Mouse (Mus musculus) embryonic fibroblast, embryonic 13.5 days (primary cell): Measurements from ENCODE around the gene Plpp7. TPM values are rescaled to one million over a fixed set of nuclear protein-coding genes. Genes with fewer than 3 reads are reported as not detected.

Experiments
- H3K27ac ChIP-seq: 2 replicates; pipeline ENCODE4 v1.5.1; 2012; ENCODE audit warnings: low read length, control low read depth, inconsistent platforms; ENCODE audit not compliant: insufficient read depth
- H3K4me1 ChIP-seq: 2 replicates; pipeline ENCODE4 v1.6.1; 2011; ENCODE audit warnings: low read length; ENCODE audit not compliant: control insufficient read depth, insufficient read depth
- H3K4me3 ChIP-seq: 2 replicates; pipeline ENCODE4 v1.5.1; 2011; ENCODE audit warnings: mild to moderate bottlenecking, control low read depth, low read length; ENCODE audit not compliant: insufficient read depth
- CTCF ChIP-seq: IDR thresholded peaks from 2 replicates; pipeline ENCODE4 v1.5.1; 2011; ENCODE audit warnings: mild to moderate bottlenecking, control low read depth, low read length, moderate library complexity, borderline replicate concordance; ENCODE audit not compliant: insufficient read depth
- POLR2A ChIP-seq: IDR thresholded peaks from 2 replicates; pipeline ENCODE4 v1.6.1; 2011; ENCODE audit warnings: low read depth, mild to moderate bottlenecking, control low read depth, low read length, moderate library complexity
- polyA plus RNA-seq: library from polyadenylated mRNA; stranded (reverse); fragments of >200 nt; gene quantifications from 2 replicates; pipeline ENCODE4 v1.2.4, GENCODE M21; 2011; ENCODE audit warnings: low read depth; ENCODE audit not compliant: missing spikeins, insufficient read length

Gene Plpp7
- polyA plus RNA-seq, 1 experiment: 1.1 TPM

DNA sequence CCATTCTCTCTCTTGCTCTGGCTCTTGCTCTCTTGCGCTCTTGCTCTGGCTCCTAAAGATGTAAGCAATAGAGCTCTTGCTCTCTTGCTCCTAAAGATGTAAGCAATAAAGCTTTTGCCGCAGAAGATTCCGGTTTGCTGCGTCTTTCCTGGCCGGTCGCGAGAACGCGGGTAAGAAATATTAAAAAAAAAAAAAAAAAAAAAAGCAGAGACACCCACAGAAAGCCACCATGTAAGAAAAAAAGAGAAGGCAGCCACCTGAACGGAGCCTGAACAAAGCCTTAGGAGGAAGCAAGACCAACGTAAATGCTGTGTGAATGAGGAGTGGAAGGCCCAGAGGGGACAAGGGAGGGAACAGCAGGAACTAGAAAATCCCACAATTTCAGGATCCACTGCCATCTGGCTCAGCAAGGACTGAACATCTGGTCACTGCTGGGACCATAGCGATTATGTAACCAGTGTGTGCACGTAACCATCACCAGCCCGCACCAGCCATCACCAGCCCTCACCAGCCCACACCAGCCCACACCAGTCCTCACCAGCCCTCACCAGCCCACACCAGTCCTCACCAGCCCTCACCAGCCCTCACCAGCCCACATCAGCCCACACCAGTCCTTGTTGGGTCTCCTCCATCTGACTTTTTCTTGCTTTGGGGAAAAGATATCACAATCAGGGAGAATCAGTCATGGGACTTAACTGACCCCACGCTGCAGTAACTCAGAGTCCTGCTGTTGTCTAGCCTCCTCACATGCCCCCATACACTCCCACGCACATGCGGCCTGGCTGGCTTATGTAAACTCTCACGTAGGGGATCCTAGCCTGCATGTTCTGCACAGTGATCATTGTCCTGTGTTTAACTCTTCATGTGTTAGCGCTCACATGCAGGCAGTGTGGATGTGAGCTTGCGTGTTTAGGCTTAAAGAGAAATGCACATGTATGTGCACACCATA, 24.7 kb downstream of the Plpp7 start:
- TF ChIP-seq POLR2A: no peak
- no peak for TF ChIP-seq CTCF
- no peak overlapping the region for H3K27ac ChIP-seq
- H3K4me3 ChIP-seq: no peak overlapping the region
- no peaks in the 10 kb centered on the region for H3K4me1 ChIP-seq

DNA sequence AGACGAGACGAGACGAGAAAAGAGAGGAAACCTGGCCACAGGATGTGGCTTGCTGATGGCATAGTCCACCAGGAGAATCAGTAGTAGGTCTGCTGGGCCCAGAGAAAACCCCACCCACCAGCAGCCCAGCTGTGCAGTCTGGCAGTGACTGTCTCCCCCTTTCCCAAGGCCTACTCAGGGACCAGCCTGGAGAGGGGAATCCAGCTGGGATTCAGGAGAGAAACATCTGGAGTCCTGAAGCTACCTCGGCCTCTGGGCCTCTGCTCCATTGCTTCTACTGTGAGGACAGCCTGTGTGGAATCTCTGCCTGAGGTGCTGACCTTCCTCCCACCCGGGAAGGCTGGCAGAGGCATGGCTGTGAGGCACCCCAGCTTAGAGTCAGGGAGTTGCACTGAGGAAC, 25.8 kb downstream of the Plpp7 start:
- Histone ChIP-seq H3K4me3 (no peak overlapping the region), H3K4me1 (no peaks in the 10 kb centered on the region), H3K27ac (no peak overlapping the region)
- TF ChIP-seq POLR2A (no peak), CTCF (no peak)

DNA sequence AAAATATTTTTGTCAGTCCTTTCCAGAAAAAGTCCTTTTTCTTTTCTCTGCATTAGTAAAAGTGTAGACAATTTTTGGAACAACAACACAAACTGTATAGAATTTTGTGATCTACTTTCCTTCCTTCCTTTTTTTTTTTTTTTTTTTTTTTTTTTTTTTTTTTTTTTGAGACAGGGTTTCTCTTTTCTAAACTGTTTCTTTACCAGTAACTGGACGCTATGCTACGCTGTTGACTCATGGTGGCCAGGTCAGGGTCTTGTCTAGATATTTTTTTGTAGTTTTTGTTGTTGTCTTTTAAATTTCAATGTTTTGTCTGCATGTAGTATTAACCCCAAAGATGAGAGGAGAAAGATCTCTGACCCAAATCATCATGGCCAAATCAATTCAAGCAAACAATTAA, 26.5 kb downstream of the Plpp7 start:
- TF ChIP-seq CTCF: no peak
- TF ChIP-seq POLR2A: no peak
- H3K27ac ChIP-seq: no peak overlapping the region

DNA sequence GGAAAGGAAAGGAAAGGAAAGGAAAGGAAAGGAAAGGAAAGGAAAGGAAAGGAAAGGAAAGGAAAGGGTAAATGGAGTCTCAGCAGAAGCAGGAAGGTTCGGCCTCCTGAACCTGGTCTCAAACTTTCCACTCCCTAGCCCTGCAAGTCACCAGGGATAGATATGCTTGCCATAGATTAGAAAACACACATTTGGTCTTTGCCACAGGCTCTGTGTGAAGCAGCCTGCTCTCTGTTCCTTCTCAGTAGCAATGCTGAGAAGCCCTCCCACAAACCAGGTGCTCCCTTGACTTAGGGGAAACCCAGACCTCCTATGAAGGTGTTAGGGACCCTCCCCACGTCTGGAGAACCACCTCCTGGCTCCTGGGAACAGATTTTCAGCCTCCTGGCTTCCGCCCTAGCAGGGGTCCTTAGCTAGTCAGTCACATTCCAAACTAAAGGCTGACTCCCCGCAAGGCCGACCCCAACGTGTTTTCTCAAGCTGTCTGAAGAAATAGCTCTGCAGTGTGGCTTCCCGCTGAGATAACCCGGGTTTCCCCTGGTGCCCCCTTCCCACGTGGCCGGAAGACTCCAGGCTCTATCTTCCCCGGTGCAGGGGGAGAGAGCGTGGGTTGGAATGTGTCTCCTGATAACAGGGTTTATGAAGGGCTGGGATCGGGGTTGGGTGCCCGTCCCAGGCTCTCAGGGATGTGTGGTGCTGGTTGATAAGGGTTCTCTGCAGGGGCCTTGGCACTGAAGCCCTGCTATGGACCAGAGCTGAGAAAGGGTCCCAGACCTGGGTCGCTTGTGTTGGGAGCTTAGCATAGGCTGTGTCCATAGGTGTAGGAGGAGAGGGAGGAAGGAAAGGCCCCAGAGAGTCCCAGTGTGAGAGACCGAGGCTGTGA, 32.6 kb downstream of the Plpp7 start:
- Histone ChIP-seq H3K27ac (no peak overlapping the region), H3K4me1 (0 out of 2 replicates have a peak, but pooled peaks cover 2% of the 10 kb centered on the region)

More for the DNA sequence above, 26.5 kb downstream of the Plpp7 start:
- Histone ChIP-seq H3K4me1 (no peaks in the 10 kb centered on the region), H3K4me3 (no peak overlapping the region)

DNA sequence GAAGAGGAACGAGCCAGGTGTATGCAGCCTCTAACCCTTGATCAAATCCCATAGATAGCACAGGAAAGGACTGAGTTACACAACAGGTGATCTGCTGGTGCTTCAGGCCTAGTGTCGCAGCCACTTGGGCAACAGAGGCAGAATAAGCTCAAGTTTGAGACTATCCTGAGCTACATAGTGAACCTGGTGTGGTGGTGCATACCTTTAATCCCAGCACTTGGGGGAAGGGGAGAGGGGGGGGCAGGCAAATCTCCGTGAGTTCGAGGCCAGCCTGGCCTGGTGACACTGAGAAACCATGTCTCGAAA, 33.2 kb downstream of the Plpp7 start:
- 0 out of 2 replicates have a peak, but pooled peaks cover 2% of the 10 kb centered on the region for H3K4me1 ChIP-seq
- H3K4me3 ChIP-seq: no peak overlapping the region
- H3K27ac ChIP-seq: no peak overlapping the region
- no peak for TF ChIP-seq POLR2A
- no peak for TF ChIP-seq CTCF

More for the DNA sequence above, 32.6 kb downstream of the Plpp7 start:
- no peak overlapping the region for H3K4me3 ChIP-seq
- TF ChIP-seq CTCF (no peak), POLR2A (no peak)

DNA sequence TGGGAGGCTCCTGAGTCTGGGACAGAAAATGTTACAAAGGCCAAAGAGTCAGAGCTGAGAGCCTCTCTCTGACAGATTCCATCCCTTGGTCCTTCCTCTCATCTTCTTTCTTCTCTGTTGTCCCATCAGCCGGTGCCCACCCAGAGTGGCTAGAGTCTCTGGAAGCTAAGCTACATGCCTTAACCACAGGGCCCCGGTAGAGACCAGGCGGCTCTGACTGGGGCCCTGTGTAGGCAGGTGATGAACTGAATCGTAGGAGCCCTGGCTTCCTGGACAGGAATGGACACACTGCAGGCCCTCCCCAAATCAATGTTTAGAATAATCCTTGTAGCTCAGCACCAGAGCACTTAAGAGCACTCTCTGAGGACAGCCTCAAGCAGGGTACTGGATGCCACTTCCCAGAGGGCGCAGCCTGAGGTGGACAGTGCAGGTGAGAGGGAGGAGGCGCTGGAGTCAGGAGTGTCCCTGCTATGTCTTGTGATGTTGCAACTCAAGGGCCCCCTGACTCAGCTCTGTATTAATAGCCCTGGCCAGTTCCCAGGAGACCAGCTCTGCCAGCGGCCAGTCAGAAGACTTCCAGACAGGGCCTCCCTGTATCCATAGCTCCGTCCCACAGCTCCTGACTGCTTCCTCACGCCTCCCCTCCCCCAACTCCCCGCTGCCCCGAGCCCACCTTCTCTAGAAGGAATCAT, 34.2 kb downstream of the Plpp7 start:
- Histone ChIP-seq H3K27ac (no peak overlapping the region), H3K4me3 (no peak overlapping the region), H3K4me1 (0 out of 2 replicates have a peak, but pooled peaks cover 2% of the 10 kb centered on the region)
- TF ChIP-seq CTCF (no peak), POLR2A (no peak)

DNA sequence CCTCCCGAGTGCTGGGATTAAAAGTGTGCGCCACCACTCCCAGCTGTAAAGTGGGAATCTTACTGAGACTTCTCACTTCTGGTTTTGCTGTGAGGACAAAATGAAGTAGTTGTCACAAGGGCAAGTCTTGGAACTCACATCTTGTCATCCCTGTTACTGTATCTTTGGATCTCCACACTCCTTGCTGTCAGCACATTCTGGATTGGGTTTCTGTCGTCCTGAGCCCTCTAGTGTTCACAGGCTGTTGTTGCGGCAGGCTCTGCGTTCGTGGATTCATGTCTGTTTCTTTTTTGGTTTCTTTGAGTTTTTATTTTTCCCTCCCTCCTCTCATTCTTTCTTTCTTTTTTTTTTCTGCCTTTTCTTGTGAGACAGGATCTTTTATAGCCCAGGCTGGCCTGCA, 35.1 kb downstream of the Plpp7 start:
- TF ChIP-seq POLR2A (no peak), CTCF (peak; percentile 78; the same call in 1 of the 2 replicates)
- no peak overlapping the region for H3K4me3 ChIP-seq
- no peak overlapping the region for H3K27ac ChIP-seq

DNA sequence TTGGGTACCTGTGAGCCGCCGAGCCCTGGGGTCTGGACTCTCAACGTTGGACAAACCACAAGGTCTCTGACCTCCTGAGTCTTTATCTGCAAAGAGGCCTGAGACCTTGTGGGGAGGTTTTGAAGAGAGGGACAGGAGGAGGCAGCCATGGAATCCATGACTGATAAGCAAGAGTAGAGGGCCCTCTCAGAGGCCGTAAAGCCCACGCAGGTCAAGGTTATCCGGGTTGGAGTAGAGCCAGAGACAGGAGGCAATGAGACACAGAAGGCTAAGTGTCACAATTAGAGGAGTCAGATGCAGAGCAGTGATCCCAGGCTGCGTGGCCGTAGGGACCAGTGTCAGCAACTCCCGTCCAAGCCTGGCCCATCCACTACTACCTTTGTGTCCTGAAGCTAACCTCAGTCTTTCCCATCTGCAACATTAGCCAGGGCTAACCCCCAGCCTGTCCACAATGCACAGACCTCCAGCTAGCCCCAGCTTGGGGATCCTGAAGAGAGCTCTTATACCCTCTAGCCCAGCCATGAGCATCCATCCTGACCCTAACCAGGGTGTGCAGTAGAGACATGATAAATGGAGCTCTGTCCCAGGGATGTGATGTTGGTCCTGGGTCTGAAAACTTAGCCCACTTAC, 36.0 kb downstream of the Plpp7 start:
- no peak for TF ChIP-seq POLR2A
- no peak for TF ChIP-seq CTCF
- H3K4me1 ChIP-seq: 0 out of 2 replicates have a peak, but pooled peaks cover 2% of the 10 kb centered on the region
- no peak overlapping the region for H3K4me3 ChIP-seq
- no peak overlapping the region for H3K27ac ChIP-seq

More for the DNA sequence above, 35.1 kb downstream of the Plpp7 start:
- H3K4me1 ChIP-seq: 0 out of 2 replicates have a peak, but pooled peaks cover 2% of the 10 kb centered on the region

DNA sequence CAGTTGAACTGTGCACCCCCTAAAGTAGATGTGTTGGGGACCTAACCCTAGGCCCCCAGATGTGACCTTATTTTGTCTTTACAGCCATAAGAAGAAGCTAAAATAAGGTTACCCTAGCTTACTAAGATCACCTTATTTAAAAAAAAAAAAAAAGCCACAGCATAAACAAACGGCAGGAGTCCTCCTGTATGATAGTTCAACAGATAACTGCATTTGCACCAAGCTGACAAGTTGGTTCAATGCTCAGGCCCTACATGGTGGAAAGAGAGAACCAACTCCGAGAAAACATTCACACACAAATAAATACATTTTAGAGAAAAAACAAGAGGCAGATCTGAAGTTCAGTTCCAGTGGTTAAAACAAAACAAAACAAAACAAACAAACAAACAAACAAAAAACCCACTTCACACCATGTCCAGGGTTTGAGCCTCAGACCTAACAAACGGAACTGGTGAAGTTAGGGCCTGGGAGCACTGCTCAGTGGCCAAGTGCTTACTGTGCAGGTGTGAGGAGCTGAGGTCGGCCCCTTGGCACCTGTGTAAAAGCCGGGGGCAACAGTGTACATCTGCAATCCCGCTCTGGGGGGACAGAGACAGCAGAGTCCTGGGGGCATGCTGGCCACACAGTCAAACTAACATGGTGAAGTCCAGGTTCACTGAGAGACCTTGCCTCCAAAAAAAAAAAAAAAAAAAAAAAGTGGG, 36.7 kb downstream of the Plpp7 start:
- no peak overlapping the region for H3K27ac ChIP-seq
- no peak for TF ChIP-seq CTCF
- TF ChIP-seq POLR2A: no peak
- 0 out of 2 replicates have a peak, but pooled peaks cover 2% of the 10 kb centered on the region for H3K4me1 ChIP-seq
- H3K4me3 ChIP-seq: no peak overlapping the region
